Mouse (Mus musculus) MEL (cell line): ENCODE results near the gene Hilpda.
A peak's percentile ranks its signal among the peaks of the same experiment; 100 is the strongest.

Source experiments
- CTCF ChIP-seq, 3 experiments: IDR thresholded peaks in 2 of 3; conservative IDR thresholded peaks in 1 of 3; 2 replicates each; pipeline ENCODE4 v1.5.1; 2011 to 2012; ENCODE audit warnings: low read length in 3 of 3, low read depth in 2 of 3, mild to moderate bottlenecking in 2 of 3, improper control_type of control experiment in 1 of 3, inconsistent platforms in 1 of 3, mixed read lengths in 1 of 3, moderate library complexity in 1 of 3; ENCODE audit not compliant: control insufficient read depth in 1 of 3, insufficient read depth in 1 of 3, poor library complexity in 1 of 3, severe bottlenecking in 1 of 3
- ETS1 ChIP-seq: IDR thresholded peaks from 2 replicates; pipeline ENCODE4 v1.6.1; 2012; ENCODE audit warnings: low read depth, mild to moderate bottlenecking, inconsistent platforms, low read length, improper control_type of control experiment, moderate library complexity
- POLR2A ChIP-seq, 2 experiments: IDR thresholded peaks; 2 replicates each; pipeline ENCODE4 v1.6.1; 2011 to 2012; ENCODE audit warnings: low read length in 2 of 2, mild to moderate bottlenecking in 2 of 2, control low read depth in 1 of 2, improper control_type of control experiment in 1 of 2, low read depth in 1 of 2, moderate library complexity in 1 of 2; ENCODE audit not compliant: control insufficient read depth in 1 of 2, insufficient read depth in 1 of 2, poor library complexity in 1 of 2
- POLR2AphosphoS5 ChIP-seq: IDR thresholded peaks from 2 replicates; pipeline ENCODE4 v1.6.1; 2012; ENCODE audit warnings: low read depth, borderline replicate concordance, mild to moderate bottlenecking, inconsistent platforms, low read length, moderate library complexity, mixed read lengths
- RCOR1 ChIP-seq: IDR thresholded peaks from 2 replicates; pipeline ENCODE4 v1.6.1; 2012; ENCODE audit warnings: low read depth, mild to moderate bottlenecking, inconsistent platforms, low read length, improper control_type of control experiment
- UBTF ChIP-seq: IDR thresholded peaks from 2 replicates; pipeline ENCODE4 v1.6.1; 2012; ENCODE audit warnings: low read depth, mild to moderate bottlenecking, inconsistent platforms, low read length, improper control_type of control experiment, moderate library complexity, borderline replicate concordance; ENCODE audit not compliant: insufficient read depth

- no peak for TF ChIP-seq POLR2AphosphoS5
- no peak for TF ChIP-seq ETS1
- no peak for TF ChIP-seq POLR2A (IDR thresholded peaks at IDR 0.05; ENCODE audit: control insufficient read depth in 1 of 2, insufficient read depth in 1 of 2, low read depth in 1 of 2, low read length in 2 of 2, poor library complexity in 1 of 2)
- peak in 2 of 3 experiments; percentile 18 to 49; a peak in 2 of 6 replicates for TF ChIP-seq CTCF (IDR thresholded peaks at IDR 0.05 in 2 of 3, conservative IDR thresholded peaks at IDR 0.05 in 1 of 3; ENCODE audit: control insufficient read depth in 1 of 3, insufficient read depth in 1 of 3, low read depth in 2 of 3, low read length in 3 of 3, poor library complexity in 1 of 3, severe bottlenecking in 1 of 3)
- no peak for TF ChIP-seq UBTF
- TF ChIP-seq RCOR1, result no peak
These were observed 31.4 kb downstream of the Hilpda start for GRCm38 (mm10) chr6:29303726-29304125.
